Mouse (Mus musculus): ENCODE results near the gene Lrrc40.

Gene Lrrc40

GRCm38 (mm10) chr3:158036329-158036988 is at the start of gene Lrrc40, which contains the start of gene Srsf11:
Gene Lrrc40, plus strand, starts transcription at chr3:158036662.
Gene Srsf11, minus strand, starts transcription at chr3:158036639.
- in situ Hi-C loops (cut with MboI, MseI), result loop anchor here (5.0 kb wide), 2 partner anchors 84 to 89 kb away; partner anchors contain the start of gene Ankrd13c (in 1 of the 2)

GRCm38 (mm10) chr3:157993322-157993721 is 43.1 kb upstream of the Lrrc40 start:
- in situ Hi-C loops (cut with MboI, MseI), result no loop called here

- in situ Hi-C loops (cut with MboI, MseI), result no loop called here
Observed at GRCm38 (mm10) chr3:157995726-157996125, 40.7 kb upstream of the Lrrc40 start.

- in situ Hi-C loops (cut with MboI, MseI), result no loop called here
Observed at GRCm38 (mm10) chr3:157998742-157999369, 37.6 kb upstream of the Lrrc40 start.

GRCm38 (mm10) chr3:158008647-158009046 is 27.8 kb upstream of the Lrrc40 start:
- in situ Hi-C loops (cut with MboI, MseI), result loop anchor here in 1 of 2 experiments (10.0 kb wide), 1 partner anchor 134 kb away; no protein-coding TSS in a partner anchor

GRCm38 (mm10) chr3:158009762-158010320 is 26.6 kb upstream of the Lrrc40 start:
- in situ Hi-C loops (cut with MboI, MseI), result loop anchor here in 1 of 2 experiments (10.0 kb wide), 1 partner anchor 135 kb away; no protein-coding TSS in a partner anchor

- in situ Hi-C loops (cut with MboI, MseI), result no loop called here
Observed at GRCm38 (mm10) chr3:158031371-158031925, 5.0 kb upstream of the Lrrc40 start.

- in situ Hi-C loops (cut with MboI, MseI), result no loop called here
Observed at GRCm38 (mm10) chr3:158032106-158032505, 4.4 kb upstream of the Lrrc40 start.

- in situ Hi-C loops (cut with MboI, MseI), result loop anchor here (5.0 kb wide), 2 partner anchors 84 to 89 kb away; partner anchors contain the start of gene Ankrd13c (in 1 of the 2)
Observed at GRCm38 (mm10) chr3:158035866-158036265, 596 bp upstream of the Lrrc40 start.

- in situ Hi-C loops (cut with MboI, MseI), result loop anchor here (5.0 kb wide), 2 partner anchors 86 to 91 kb away; partner anchors contain the start of gene Ankrd13c (in 1 of the 2)
Observed at GRCm38 (mm10) chr3:158038106-158038505, 1.6 kb downstream of the Lrrc40 start.

GRCm38 (mm10) chr3:158040755-158041154 is 4.3 kb downstream of the Lrrc40 start:
- in situ Hi-C loops (cut with MboI, MseI), result no loop called here

GRCm38 (mm10) chr3:158049508-158049907 is 13.0 kb downstream of the Lrrc40 start:
- in situ Hi-C loops (cut with MboI, MseI), result no loop called here

GRCm38 (mm10) chr3:158060621-158061291 is 24.3 kb downstream of the Lrrc40 start:
- in situ Hi-C loops (cut with MboI, MseI), result no loop called here

GRCm38 (mm10) chr3:158061811-158062523 is 25.5 kb downstream of the Lrrc40 start:
- in situ Hi-C loops (cut with MboI, MseI), result no loop called here

- in situ Hi-C loops (cut with MboI, MseI), result no loop called here
Observed at GRCm38 (mm10) chr3:158065256-158065655, 28.8 kb downstream of the Lrrc40 start.

GRCm38 (mm10) chr3:158067916-158068315 is 31.5 kb downstream of the Lrrc40 start:
- in situ Hi-C loops (cut with MboI, MseI), result no loop called here

- in situ Hi-C loops (cut with MboI, MseI), result no loop called here
Observed at GRCm38 (mm10) chr3:158068613-158069263, 32.3 kb downstream of the Lrrc40 start.

- in situ Hi-C loops (cut with MboI, MseI), result loop anchor here in 1 of 2 experiments (10.0 kb wide), 1 partner anchor 210 kb away; no protein-coding TSS in a partner anchor
Observed at GRCm38 (mm10) chr3:158075004-158075403, 38.5 kb downstream of the Lrrc40 start.

- in situ Hi-C loops (cut with MboI, MseI), result loop anchor here in 1 of 2 experiments (10.0 kb wide), 1 partner anchor 212 kb away; no protein-coding TSS in a partner anchor
Observed at GRCm38 (mm10) chr3:158076685-158077379, 40.4 kb downstream of the Lrrc40 start.
